Mouse (Mus musculus): Measurements from ENCODE around the gene Zhx3.

GRCm38 (mm10) chr2:160856359-160857102, 16.3 kb downstream of the Zhx3 start:
- TF ChIP-seq CTCF (IDR thresholded peaks at IDR 0.05; ENCODE audit: borderline replicate concordance, control insufficient read depth, extremely low read depth, insufficient read depth, low read length, poor library complexity) = no peak
- no peak for TF ChIP-seq POLR2A (IDR thresholded peaks at IDR 0.05; ENCODE audit: control insufficient read depth, extremely low read depth, insufficient read depth, low read length, poor library complexity)

Measured in thymus, adult 2 months (tissue).